Mouse (Mus musculus) cerebellum, postnatal 14 days (tissue): ENCODE results near the gene Dchs1.
"Not testable (repeated sequence)": the region's sequence is repeated elsewhere in the genome, so short reads cannot be mapped to it uniquely, and the experiment has no call there.

Source experiments
- DNase-seq, 2 experiments: peaks; one replicate each; pipeline ENCODE4 v3.0.0; 2021; ENCODE audit warnings: mixed read lengths in 2 of 2

Gene Dchs1

GRCm38 (mm10) chr7:105778553-105779265, 8.7 kb downstream of the Dchs1 start:
- peak; percentile 52 to 53 for DNase-seq

DNA sequence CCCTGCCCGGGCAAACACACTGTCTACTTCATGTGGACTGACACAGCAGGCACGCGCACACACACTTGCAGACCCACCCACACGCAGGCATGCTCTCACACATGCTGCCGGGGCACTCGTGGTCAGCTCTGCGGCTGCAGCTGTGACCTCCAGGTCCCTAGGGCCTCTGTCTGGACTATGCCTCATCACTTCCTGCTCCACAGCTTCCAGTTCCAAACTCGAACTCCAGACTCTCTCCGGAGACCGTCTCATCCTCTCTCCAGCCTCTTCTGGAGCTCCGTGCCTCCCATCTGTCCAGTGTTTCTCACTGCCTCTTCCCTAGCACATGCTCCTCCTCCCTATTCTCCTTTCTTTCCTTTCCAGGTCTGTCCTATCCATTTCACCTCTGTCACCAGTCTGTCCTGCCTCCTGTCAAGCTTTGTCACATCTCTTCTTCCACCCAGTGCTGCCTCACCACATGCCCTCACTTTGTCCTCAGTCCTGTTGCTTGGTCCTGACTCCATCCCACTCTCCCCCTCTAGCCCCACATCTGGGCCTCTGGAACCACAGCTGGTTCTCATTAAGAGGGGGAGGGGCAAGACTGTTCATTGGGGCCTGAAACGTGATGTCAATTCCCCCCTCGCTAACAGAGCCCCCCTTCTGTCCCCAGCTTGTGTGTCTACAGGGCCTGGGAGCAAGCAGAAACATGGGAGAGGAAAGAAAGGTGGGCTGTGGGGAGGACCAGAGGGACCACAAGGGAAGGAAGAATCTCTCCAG, 9.5 kb downstream of the Dchs1 start:
- no peak for DNase-seq

- DNase-seq = no peak
These were observed 10.1 kb downstream of the Dchs1 start for GRCm38 (mm10) chr7:105777316-105777715.

GRCm38 (mm10) chr7:105776026-105776425, 11.4 kb downstream of the Dchs1 start:
- no peak for DNase-seq

DNA sequence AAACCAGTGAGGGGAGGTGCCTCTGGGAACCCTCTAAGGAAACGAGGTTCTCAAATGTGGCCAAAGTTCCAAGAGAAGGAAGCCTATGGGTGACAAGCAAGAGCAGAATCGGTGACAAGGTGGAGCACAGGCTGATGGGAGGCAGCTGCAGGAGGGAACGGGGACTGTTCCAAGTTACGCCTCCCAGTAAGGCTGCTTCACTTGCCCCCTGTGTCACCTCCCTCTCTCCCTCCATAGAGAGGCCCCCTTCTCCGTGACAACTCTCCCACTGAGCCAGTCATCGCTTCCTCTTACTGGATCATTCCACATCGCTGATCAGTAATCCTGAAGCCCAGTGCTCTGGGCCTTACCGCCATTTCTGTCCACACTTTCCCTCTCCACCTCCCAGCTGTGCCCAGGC, 12.8 kb downstream of the Dchs1 start:
- DNase-seq = no peak

DNA sequence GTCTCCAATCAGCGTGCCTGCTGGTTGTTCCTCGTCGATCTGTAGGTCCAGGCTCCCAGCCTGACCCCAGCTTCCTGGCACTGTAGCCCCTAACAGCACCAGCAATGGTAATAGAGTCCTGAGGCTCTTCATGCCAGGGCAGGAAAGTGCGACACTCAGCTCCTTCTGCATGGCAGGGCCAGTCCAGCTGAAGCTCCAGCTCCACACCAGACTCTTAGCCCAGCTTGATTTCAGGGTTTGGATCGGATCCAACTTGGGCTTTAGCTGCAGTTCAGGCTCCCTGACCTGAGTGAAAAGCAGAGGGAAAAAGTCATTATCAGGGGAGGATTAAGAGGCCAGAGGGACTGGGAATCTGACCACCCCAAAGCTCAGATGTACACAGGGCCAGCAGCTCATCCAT, 14.4 kb downstream of the Dchs1 start:
- DNase-seq = peak in 1 of 2 experiments; percentile 24

GRCm38 (mm10) chr7:105772331-105772730, 15.1 kb downstream of the Dchs1 start:
- DNase-seq = no peak

- DNase-seq = no peak
These were observed 17.5 kb downstream of the Dchs1 start for GRCm38 (mm10) chr7:105769959-105770358.

DNA sequence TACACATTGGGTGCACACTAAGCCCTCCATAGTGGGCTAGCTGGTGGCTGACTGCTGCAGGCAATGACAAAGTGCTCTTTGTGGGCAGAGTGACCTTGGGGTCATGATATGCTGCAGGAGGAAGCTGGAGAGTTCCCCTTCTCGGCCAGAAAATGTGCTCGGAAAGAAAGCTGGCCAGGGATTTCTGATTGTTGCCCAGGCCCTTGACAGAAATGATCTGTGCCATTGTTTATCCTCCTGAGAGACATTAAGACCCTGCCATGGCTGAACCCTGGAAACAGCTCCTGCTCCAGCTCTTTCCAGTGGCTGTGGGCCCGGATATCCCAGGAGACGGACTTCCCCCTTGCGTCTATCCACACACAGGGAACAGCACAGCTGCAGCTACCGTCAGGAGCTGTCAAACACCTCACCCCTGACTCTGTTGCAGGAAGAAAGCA, 19.7 kb downstream of the Dchs1 start:
- no peak for DNase-seq

- DNase-seq = peak; percentile 47 to 54
These were observed 23.1 kb downstream of the Dchs1 start for GRCm38 (mm10) chr7:105764331-105764730.

DNA sequence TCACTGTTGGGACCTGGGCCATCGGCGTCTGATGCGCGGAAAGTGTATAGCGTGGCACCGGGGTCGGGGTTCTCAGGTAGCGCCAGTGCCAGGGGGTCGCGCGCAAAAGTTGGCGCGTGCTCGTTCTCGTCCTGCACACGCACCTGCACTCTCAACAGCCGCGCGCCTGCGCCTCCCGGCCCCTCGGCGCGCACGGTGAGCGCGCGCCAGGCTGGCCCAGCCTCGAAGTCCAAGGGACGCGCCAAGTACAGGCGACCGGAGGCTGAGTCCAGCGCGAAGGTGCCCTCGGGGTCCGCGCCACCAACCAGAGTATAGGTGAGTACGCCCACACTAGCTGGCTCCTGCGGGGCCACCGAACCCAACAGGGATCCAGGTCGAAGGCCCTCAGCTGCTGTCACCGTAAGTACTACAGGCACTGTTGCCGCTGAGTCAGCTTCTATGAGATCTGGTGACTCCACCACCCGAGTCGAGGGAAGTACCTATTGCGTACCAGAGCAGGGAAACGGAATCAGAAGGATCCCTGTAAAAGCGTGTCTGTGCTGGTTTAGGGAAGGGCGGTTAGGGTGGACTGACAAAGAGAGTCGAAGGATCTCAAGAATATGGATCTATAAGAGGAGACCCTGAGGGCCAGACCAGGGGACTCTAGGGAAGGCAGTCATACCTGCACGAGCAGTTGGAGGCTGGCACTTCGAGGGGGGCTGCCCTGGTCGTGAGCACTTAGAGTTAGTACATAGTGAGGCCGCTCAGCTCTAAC, 24.8 kb downstream of the Dchs1 start:
- DNase-seq = no peak

DNA sequence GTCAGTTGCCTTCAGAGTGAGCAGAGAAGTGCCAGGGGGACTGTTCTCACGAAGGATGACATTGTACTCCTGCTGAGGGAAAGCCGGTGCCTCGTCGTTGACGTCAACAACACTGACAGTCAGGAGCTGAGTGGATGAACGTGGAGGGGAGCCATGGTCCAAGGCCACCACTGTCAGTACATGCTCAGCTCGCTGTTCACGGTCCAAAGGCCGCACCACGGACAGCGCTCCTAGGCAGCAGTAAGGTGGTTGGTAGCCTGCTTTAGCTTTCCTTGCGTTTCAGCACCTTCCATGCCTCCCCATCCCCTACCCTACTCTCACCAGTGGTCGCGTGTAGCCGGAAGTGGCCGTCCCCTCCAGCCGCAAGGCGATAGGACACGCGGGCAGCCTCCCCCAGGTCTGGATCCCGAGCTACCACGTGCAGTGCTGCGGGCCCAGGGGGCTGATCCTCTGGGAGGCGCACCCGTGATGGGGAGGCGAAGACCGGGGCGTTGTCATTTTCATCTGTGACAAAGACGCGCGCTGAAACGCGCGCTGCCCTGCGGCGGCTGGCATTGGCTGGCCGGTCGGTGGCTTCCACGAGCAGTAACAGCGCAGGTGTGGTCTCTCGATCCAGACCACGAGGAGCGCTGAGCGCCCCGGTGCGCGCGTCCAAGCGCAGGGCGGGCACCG, 25.5 kb downstream of the Dchs1 start:
- no peak for DNase-seq

DNA sequence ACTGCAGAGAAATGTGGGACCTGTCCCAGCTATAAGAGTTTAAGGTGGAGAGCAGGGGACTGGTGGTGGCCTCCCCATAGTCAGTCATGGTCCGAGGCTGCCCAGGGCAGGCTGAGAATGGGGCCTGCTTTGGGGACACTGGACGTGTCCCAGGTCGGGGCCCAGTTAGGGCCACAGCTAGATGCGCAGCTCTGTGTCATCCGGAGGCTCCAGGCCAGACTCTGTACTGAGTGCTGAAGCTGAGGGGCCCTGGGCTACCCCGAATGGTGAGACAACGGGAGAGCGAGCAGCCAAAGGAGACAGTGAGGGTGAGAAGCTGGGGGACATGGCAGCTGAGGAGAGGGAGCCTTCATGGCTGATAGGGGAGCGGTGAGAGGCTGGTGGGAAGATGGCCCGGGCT, 34.2 kb downstream of the Dchs1 start:
- no peak for DNase-seq

- DNase-seq = peak; percentile 56 to 60
These were observed 34.7 kb downstream of the Dchs1 start for GRCm38 (mm10) chr7:105752716-105753115.

DNA sequence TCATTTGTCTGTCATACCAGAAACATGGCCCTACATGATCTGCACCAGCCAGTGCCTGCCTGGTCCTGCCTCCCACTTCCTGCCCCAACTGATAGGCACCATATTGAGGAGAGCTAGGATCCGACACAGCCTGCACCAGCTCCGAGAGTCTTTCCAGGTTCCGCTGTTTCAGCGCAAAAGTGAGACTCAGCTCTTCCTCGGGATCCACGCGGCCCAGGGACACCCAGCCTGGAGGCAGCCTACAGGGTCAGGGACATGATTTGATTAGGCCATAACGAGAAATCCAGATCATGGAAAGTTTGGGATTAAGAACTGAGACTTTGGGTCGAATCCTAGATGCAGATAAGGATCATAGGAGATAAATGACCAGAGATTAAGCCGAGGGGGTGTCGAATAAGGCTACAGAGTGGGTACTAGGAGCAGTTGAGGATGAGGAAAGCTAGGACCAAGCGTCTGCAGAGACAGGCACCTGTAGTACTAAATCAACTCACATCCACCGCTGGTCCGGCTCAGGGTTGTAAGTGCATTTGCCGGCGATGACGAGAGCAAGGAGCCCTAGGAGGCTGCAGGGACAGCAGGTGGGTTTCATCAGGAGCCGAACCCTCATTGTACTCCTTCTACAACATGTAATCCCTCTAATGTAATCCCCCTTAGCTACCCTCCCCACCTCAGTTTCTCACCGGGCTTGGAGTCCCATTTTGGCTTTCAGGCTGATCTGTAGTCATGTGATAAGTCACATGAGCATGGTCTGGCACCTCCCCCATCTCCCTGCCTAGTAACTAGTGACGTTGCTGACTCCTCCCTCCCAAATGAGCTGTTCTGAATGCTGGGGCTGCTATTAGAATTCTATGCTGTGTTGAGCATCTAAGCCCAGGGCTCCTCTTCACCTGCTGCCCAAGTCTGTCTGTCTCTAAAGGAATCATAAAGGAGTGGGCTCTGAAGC, 35.7 kb downstream of the Dchs1 start, which contains the start of gene Tpp1:
Tpp1 (minus strand) TSS at position 745 of the 943 bp plus-strand sequence.
- peak; percentile 94 for DNase-seq

DNA sequence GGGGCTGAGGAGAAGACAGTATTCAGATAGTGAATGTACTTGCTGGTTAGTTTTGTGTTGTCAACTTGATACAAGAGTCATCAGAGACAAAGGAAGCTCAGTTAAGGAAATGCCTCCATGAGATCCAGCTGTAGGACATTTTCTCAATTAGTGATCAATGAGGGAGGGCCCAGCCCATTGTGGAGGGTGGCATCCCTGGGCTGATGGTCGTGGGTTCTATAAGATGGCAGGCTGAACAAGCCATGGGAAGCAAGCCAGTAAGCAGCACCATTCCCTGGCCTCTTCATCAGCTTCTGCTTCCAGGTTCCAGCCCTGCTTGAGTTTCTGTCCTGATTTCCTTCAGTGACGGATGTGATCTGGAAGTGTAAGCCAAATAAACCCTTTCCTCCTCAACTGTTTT, 39.7 kb downstream of the Dchs1 start:
- DNase-seq = no peak

GRCm38 (mm10) chr7:105743926-105744590, 43.4 kb downstream of the Dchs1 start, which contains the start of gene Taf10:
Gene Taf10 (minus strand): TSS chr7:105744361.
- DNase-seq = peak; percentile 91 to 92

GRCm38 (mm10) chr7:105743246-105743925, 44.1 kb downstream of the Dchs1 start:
- DNase-seq = not testable (repeated sequence)

DNA sequence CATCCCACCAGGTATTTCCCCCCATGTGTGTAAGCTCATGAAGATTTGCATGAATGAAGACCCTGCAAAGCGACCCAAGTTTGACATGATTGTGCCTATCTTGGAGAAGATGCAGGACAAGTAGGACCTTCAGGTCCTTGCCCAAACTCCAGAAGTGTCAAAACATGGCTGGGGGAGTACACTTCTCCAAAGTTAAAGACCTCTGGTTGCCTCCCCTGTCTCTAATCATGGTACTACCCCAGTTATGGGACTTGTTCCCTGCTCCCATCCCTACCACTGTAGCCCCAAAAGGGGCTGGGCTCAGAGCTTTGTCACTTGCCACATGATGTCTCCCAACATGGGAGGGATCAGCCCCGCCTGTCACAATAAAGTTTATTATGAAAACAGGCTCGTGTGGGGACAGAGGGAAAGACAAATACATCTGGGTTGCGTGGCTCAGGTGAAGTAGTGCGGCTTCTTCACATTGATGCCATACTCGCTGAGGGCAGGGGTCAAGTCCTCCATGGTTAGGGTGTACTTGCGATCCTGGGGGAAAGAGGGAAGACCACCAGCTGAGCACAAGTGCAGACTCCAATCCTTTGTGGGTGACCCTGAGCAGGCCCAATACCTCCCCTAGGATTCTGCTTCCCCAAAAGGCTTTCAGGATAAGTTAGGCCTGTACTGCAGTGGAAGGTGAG, 44.8 kb downstream of the Dchs1 start:
- not testable (repeated sequence) for DNase-seq

GRCm38 (mm10) chr7:105741978-105742377, 45.5 kb downstream of the Dchs1 start:
- no peak for DNase-seq
